Mouse (Mus musculus): ENCODE results near the gene Tnnt1.

- TF ChIP-seq CTCF (IDR thresholded peaks at IDR 0.05; ENCODE audit: low read depth) (no peak), EP300 (IDR thresholded peaks at IDR 0.05; ENCODE audit: low read depth) (no peak)
Observed at GRCm38 (mm10) chr7:4504646-4505435, 11.3 kb downstream of the Tnnt1 start.

Measured in heart, postnatal 0 days (tissue).